11 mouse cellular contexts compared by ENCODE assay signal in genomic region chr14:57084180-57084668, GRCm38 (mm10). TPM values are rescaled to one million over a fixed set of nuclear protein-coding genes. Genes with fewer than 3 reads are reported as not detected.
A peak's percentile ranks its signal among the peaks of the same experiment; 100 is the strongest.
DNase-seq lines count a peak whose midpoint lies in the region; ATAC-seq and TF ChIP-seq lines count a peak whose summit lies in the region.
"Had no signal": no experiment of that assay in that cellular context is flagged by ENCODE, and none has a peak within 500 bp of the region (broad histone marks: within the 10 kb centered on the region; RNA-seq: fewer than 3 reads in every experiment).

No protein-coding gene starts in this region.

- no peaks in the 10 kb centered on the region for H3K27me3 ChIP-seq in kidney, embryonic 14.5 days (ENCODE audit: control insufficient read depth, insufficient read depth, low read length)

- no peak for TF ChIP-seq POLR2A in lung, adult 2 months (IDR thresholded peaks at IDR 0.05; ENCODE audit: borderline replicate concordance, extremely low read depth, low read depth, low read length)

- DNase-seq in urinary bladder, postnatal 36 days (ENCODE audit: low spot score in 2 of 2), result peak; percentile 33 to 36
- DNase-seq in urinary bladder, adult 2 months (ENCODE audit: low spot score), result no peak
- peak; percentile 38 for DNase-seq in lung, adult 2 months
- no peak for DNase-seq in c-Kit-positive CD71-positive TER-119-positive erythroid progenitor cells, embryonic 14.5 days (ENCODE audit: low spot score)
- no peak for DNase-seq in spleen, adult 18-20 months
- no peak for DNase-seq in right cerebral cortex, postnatal 14 days
- DNase-seq: cerebellum, adult 11 months had no signal

- no peak overlapping the region for H3K4me3 ChIP-seq in kidney, embryonic 14.5 days (ENCODE audit: low read length)
- H3K4me3 ChIP-seq in lung, adult 2 months (replicated peaks; ENCODE audit: extremely low read depth, low read depth, low read length), result no peak overlapping the region
- H3K4me3 ChIP-seq: liver, embryonic 12.5 days had no signal

- H3K9me3 ChIP-seq in kidney, embryonic 14.5 days (ENCODE audit: control insufficient read depth, low read length), result no peaks in the 10 kb centered on the region
- H3K9me3 ChIP-seq: liver, embryonic 12.5 days had no signal

- no peak for TF ChIP-seq CTCF in lung, adult 2 months (IDR thresholded peaks at IDR 0.05; ENCODE audit: insufficient read depth, low read length)

- H3K9ac ChIP-seq in kidney, embryonic 14.5 days (ENCODE audit: low read depth, low read length), result no peak overlapping the region
- H3K9ac ChIP-seq: liver, embryonic 12.5 days had no signal

- no peak overlapping the region for H3K27ac ChIP-seq in kidney, embryonic 14.5 days (ENCODE audit: low read depth, low read length)
- H3K27ac ChIP-seq: liver, embryonic 12.5 days had no signal

- H3K4me2 ChIP-seq in kidney, embryonic 14.5 days (replicated peaks; ENCODE audit: low read depth, low read length), result 0 out of 2 replicates have a peak overlapping the region, but pooled peaks have one; percentile 9
- H3K4me2 ChIP-seq: liver, embryonic 12.5 days had no signal

- 7% methylated on average over 11 of the region's 11 CpGs for WGBS in kidney, embryonic 14.5 days
- 16% methylated on average over 11 of the region's 11 CpGs for WGBS in lung, adult 2 months

- no peaks in the 10 kb centered on the region for H3K36me3 ChIP-seq in kidney, embryonic 14.5 days (ENCODE audit: control insufficient read depth, insufficient read depth, low read length)
- H3K36me3 ChIP-seq: liver, embryonic 12.5 days had no signal

- ATAC-seq in kidney, embryonic 14.5 days (ENCODE audit: low FRiP score, low TSS enrichment), result peak; percentile 47
- ATAC-seq in inflammation-experienced regulatory T-cells, adult 6 months, result no peak
- ATAC-seq: liver, embryonic 12.5 days; midbrain, embryonic 16.5 days had no signal

- peaks cover 9% of the 10 kb centered on the region for H3K4me1 ChIP-seq in kidney, embryonic 14.5 days (ENCODE audit: control insufficient read depth, insufficient read depth, low read length)
- no peaks in the 10 kb centered on the region; the same call in 1 of the 2 replicates for H3K4me1 ChIP-seq in lung, adult 2 months (ENCODE audit: control insufficient read depth, insufficient read depth, low read length)

RNA-seq across cellular contexts. Expression of gene Gjb2, which starts 20.3 kb away (rescaled TPM):
- polyA plus RNA-seq in urinary bladder, adult 2 months (2012; rRNA removed), result 6.4 and 6.5 TPM in 2 replicates
- polyA plus RNA-seq in kidney, embryonic 14.5 days (2014; fragmentation: Nextera tagmentation; extraction: Ambion mirVana), result 0.67 and 1.2 TPM in 2 replicates
- polyA plus RNA-seq in lung, adult 2 months (2012; rRNA removed), result 1.7 and 18.7 TPM in 2 replicates
- 1 to 10 TPM; 4.3 to 5.1 (median 4.5) TPM for polyA plus RNA-seq in inflammation-experienced regulatory T-cells, adult 6 months (2017; shearing (Covaris generic))

RNA-seq across cellular contexts. Expression of gene Gja3, which starts 26.3 kb away (rescaled TPM):
- polyA plus RNA-seq in urinary bladder, adult 2 months (2012; rRNA removed), result not detected in 2 replicates
- 4.4 and 5.8 TPM in 2 replicates for polyA plus RNA-seq in kidney, embryonic 14.5 days (2014; fragmentation: Nextera tagmentation; extraction: Ambion mirVana)
- 0.24 and 0.97 TPM in 2 replicates for polyA plus RNA-seq in lung, adult 2 months (2012; rRNA removed)
- not detected for polyA plus RNA-seq in inflammation-experienced regulatory T-cells, adult 6 months (2017; shearing (Covaris generic))
- polyA plus RNA-seq: liver, embryonic 12.5 days had no signal

RNA-seq across cellular contexts. Expression of gene Gm4491, which starts 31.5 kb away (rescaled TPM):
- polyA plus RNA-seq in urinary bladder, adult 2 months (2012; rRNA removed), result 0.12 TPM in 1 of 2 replicates, not detected in the other
- not detected in 2 replicates for polyA plus RNA-seq in kidney, embryonic 14.5 days (2014; fragmentation: Nextera tagmentation; extraction: Ambion mirVana)
- polyA plus RNA-seq in lung, adult 2 months (2012; rRNA removed), result not detected in 2 replicates
- polyA plus RNA-seq in inflammation-experienced regulatory T-cells, adult 6 months (2017; shearing (Covaris generic)), result not detected
- polyA plus RNA-seq: liver, embryonic 12.5 days; midbrain, embryonic 16.5 days had no signal

RNA-seq across cellular contexts. Expression of gene Gjb6, which starts 49.2 kb away (rescaled TPM):
- polyA plus RNA-seq in urinary bladder, adult 2 months (2012; rRNA removed), result 55.0 and 56.2 TPM in 2 replicates
- 0.30 and 1.2 TPM in 2 replicates for polyA plus RNA-seq in kidney, embryonic 14.5 days (2014; fragmentation: Nextera tagmentation; extraction: Ambion mirVana)
- 5.2 and 15.0 TPM in 2 replicates for polyA plus RNA-seq in lung, adult 2 months (2012; rRNA removed)
- polyA plus RNA-seq in inflammation-experienced regulatory T-cells, adult 6 months (2017; shearing (Covaris generic)), result not detected

Comparison
In these comparisons a context has a peak if more than half of its experiments do, and no peak if none do; other contexts are left out.
1. DNase-seq: peak in urinary bladder, postnatal 36 days (2 of 2) and lung, adult 2 months (single experiment); none in urinary bladder, adult 2 months (single experiment), c-Kit-positive CD71-positive TER-119-positive erythroid progenitor cells, embryonic 14.5 days (single experiment), spleen, adult 18-20 months (0 of 2) and right cerebral cortex, postnatal 14 days (single experiment).